Mouse (Mus musculus) forebrain, embryonic 11.5 days (tissue): ENCODE data around the gene Gm21969. TPM values are rescaled to one million over a fixed set of nuclear protein-coding genes. Genes with fewer than 3 reads are reported as not detected.

Experiments used
- ATAC-seq: fragments of 200-750 bp; cut with Nextera tagmentation; replicated peaks from 2 replicates; pipeline ENCODE4 v1.8.0; 2017; ENCODE audit warnings: moderate TSS enrichment; ENCODE audit not compliant: low FRiP score
- DNase-seq: peaks from one replicate; pipeline ENCODE4 v3.0.0-alpha.2; 2017; ENCODE audit warnings: low spot score
- H3K27ac ChIP-seq: fragments of 300-500 bp; sonication (generic); 2 replicates; pipeline ENCODE4 v1.5.1; 2014; ENCODE audit warnings: low read depth, low read length
- H3K27me3 ChIP-seq: fragments of 300-500 bp; sonication (generic); 2 replicates; pipeline ENCODE4 v1.6.1; 2014; ENCODE audit warnings: mild to moderate bottlenecking, low read length, mixed read lengths; ENCODE audit not compliant: control insufficient read depth, insufficient read depth
- H3K36me3 ChIP-seq: fragments of 300-500 bp; sonication (generic); 2 replicates; pipeline ENCODE4 v1.6.1; 2014; ENCODE audit warnings: mild to moderate bottlenecking, low read length, moderate library complexity, mixed read lengths; ENCODE audit not compliant: control insufficient read depth, insufficient read depth
- H3K4me1 ChIP-seq: fragments of 300-500 bp; sonication (generic); replicated peaks from 2 replicates; pipeline ENCODE4 v1.6.1; 2014; ENCODE audit warnings: low read length, mixed read lengths; ENCODE audit not compliant: control insufficient read depth, insufficient read depth
- H3K4me2 ChIP-seq: fragments of 300-500 bp; sonication (generic); 2 replicates; pipeline ENCODE4 v1.6.1; 2014; ENCODE audit warnings: low read depth, mild to moderate bottlenecking, low read length, moderate library complexity, mixed read lengths; ENCODE audit not compliant: severe bottlenecking
- H3K4me3 ChIP-seq: fragments of 300-500 bp; sonication (generic); 2 replicates; pipeline ENCODE4 v1.5.1; 2014; ENCODE audit warnings: low read depth, low read length
- H3K9ac ChIP-seq: fragments of 300-500 bp; sonication (generic); 2 replicates; pipeline ENCODE4 v1.6.1; 2014; ENCODE audit warnings: low read length
- H3K9me3 ChIP-seq: fragments of 300-500 bp; sonication (generic); 2 replicates; pipeline ENCODE4 v1.6.1; 2016; ENCODE audit warnings: low read length, mixed read lengths; ENCODE audit not compliant: control insufficient read depth
- WGBS: fragments of 180-500 bp; shearing (Covaris S2); extraction: QIAGEN DNeasy Blood & Tissue Kit; methylation state at CpG from one replicate; pipeline ENCODE4 v1.1.7; 2014; 5-methylcytosine and 5-hydroxymethylcytosine counted together
- polyA plus RNA-seq: library from polyadenylated mRNA; unstranded; fragments of >200 nt; fragmentation: Nextera tagmentation; extraction: Ambion mirVana; gene quantifications from 2 replicates; pipeline ENCODE4 v1.2.1, GENCODE M21; 2014

Gm21969 gene
- polyA plus RNA-seq, 1 experiment from 2014 or later = not detected

- H3K4me1 ChIP-seq = no peaks in the 10 kb centered on the region
- no peak overlapping the region for H3K4me3 ChIP-seq
- H3K27me3 ChIP-seq = no peaks in the 10 kb centered on the region
- H3K4me2 ChIP-seq = no peak overlapping the region
- ATAC-seq (no peak), DNase-seq (no peak)
- no peak overlapping the region for H3K27ac ChIP-seq
- H3K9me3 ChIP-seq = no peaks in the 10 kb centered on the region
- 90% methylated on average over 11 of the region's 11 CpGs for WGBS
- H3K36me3 ChIP-seq = no peaks in the 10 kb centered on the region
- H3K9ac ChIP-seq = no peak overlapping the region
These were observed 2.2 kb downstream of the Gm21969 start for GRCm38 (mm10) chr4:139605216-139605615.

- Histone ChIP-seq H3K36me3 (no peaks in the 10 kb centered on the region), H3K4me2 (no peak overlapping the region)
These were observed 3.7 kb downstream of the Gm21969 start for GRCm38 (mm10) chr4:139606732-139607131.

GRCm38 (mm10) chr4:139608975-139609374 lies 6.0 kb downstream of the Gm21969 start:
- WGBS = 73% methylated on average over 4 of the region's 4 CpGs
- H3K27me3 ChIP-seq = no peaks in the 10 kb centered on the region
- ATAC-seq (no peak), DNase-seq (no peak)
- H3K9me3 ChIP-seq = no peaks in the 10 kb centered on the region; the same call in 1 of the 2 replicates
- H3K4me3 ChIP-seq = no peak overlapping the region
- H3K4me2 ChIP-seq = no peak overlapping the region
- 0 out of 2 replicates have a peak, but pooled peaks cover 2% of the 10 kb centered on the region for H3K4me1 ChIP-seq
- no peak overlapping the region for H3K9ac ChIP-seq
- no peak overlapping the region for H3K27ac ChIP-seq
- H3K36me3 ChIP-seq = peaks cover 4% of the 10 kb centered on the region

More at GRCm38 (mm10) chr4:139606732-139607131, 3.7 kb downstream of the Gm21969 start:
- Histone ChIP-seq H3K9me3 (no peaks in the 10 kb centered on the region), H3K4me1 (0 out of 2 replicates have a peak, but pooled peaks cover 2% of the 10 kb centered on the region), H3K9ac (no peak overlapping the region), H3K27ac (no peak overlapping the region), H3K27me3 (no peaks in the 10 kb centered on the region), H3K4me3 (no peak overlapping the region)
- no peak for DNase-seq
- 89% methylated on average over 5 of the region's 5 CpGs for WGBS
- ATAC-seq = no peak

- no peak overlapping the region for H3K9ac ChIP-seq
- no peak overlapping the region for H3K27ac ChIP-seq
- H3K9me3 ChIP-seq = no peaks in the 10 kb centered on the region; the same call in 1 of the 2 replicates
- H3K4me2 ChIP-seq = no peak overlapping the region
- peaks cover 8% of the 10 kb centered on the region for H3K36me3 ChIP-seq
- no peaks in the 10 kb centered on the region for H3K27me3 ChIP-seq
- no peak overlapping the region for H3K4me3 ChIP-seq
- DNase-seq (no peak), ATAC-seq (no peak)
- 0 out of 2 replicates have a peak, but pooled peaks cover 2% of the 10 kb centered on the region for H3K4me1 ChIP-seq
- 51% methylated on average over 6 of the region's 6 CpGs for WGBS
These were observed 8.0 kb downstream of the Gm21969 start for GRCm38 (mm10) chr4:139610954-139611353.

- Histone ChIP-seq H3K9ac (no peak overlapping the region), H3K27me3 (no peaks in the 10 kb centered on the region), H3K36me3 (peaks cover 8% of the 10 kb centered on the region), H3K27ac (no peak overlapping the region), H3K4me2 (peak overlapping the region; percentile 36; the same call in 1 of the 2 replicates), H3K9me3 (no peaks in the 10 kb centered on the region; the same call in 1 of the 2 replicates), H3K4me1 (0 out of 2 replicates have a peak, but pooled peaks cover 2% of the 10 kb centered on the region), H3K4me3 (no peak overlapping the region)
- 4% methylated on average over 10 of the region's 10 CpGs for WGBS
- DNase-seq = peak; percentile 87
- no peak for ATAC-seq
These were observed 8.6 kb downstream of the Gm21969 start for GRCm38 (mm10) chr4:139611542-139611953.

- peaks cover 8% of the 10 kb centered on the region for H3K36me3 ChIP-seq
- no peak overlapping the region for H3K9ac ChIP-seq
- no peak overlapping the region for H3K4me3 ChIP-seq
- H3K4me2 ChIP-seq = no peak overlapping the region
- 0 out of 2 replicates have a peak, but pooled peaks cover 2% of the 10 kb centered on the region for H3K4me1 ChIP-seq
- WGBS = 90% methylated on average over 21 of the region's 21 CpGs
- no peaks in the 10 kb centered on the region for H3K27me3 ChIP-seq
- no peak for ATAC-seq
- no peak for DNase-seq
- no peak overlapping the region for H3K27ac ChIP-seq
- no peaks in the 10 kb centered on the region; the same call in 1 of the 2 replicates for H3K9me3 ChIP-seq
These were observed 11.7 kb downstream of the Gm21969 start for GRCm38 (mm10) chr4:139614524-139615260.

GRCm38 (mm10) chr4:139616276-139617000 lies 13.5 kb downstream of the Gm21969 start:
- Histone ChIP-seq H3K9me3 (no peaks in the 10 kb centered on the region; the same call in 1 of the 2 replicates), H3K4me2 (peak overlapping the region; percentile 60), H3K27me3 (no peaks in the 10 kb centered on the region), H3K27ac (0 out of 2 replicates have a peak overlapping the region, but pooled peaks have one; percentile 8), H3K36me3 (peaks cover 8% of the 10 kb centered on the region), H3K4me1 (0 out of 2 replicates have a peak, but pooled peaks cover under 1% of the 10 kb centered on the region), H3K9ac (peak overlapping the region; percentile 64), H3K4me3 (peak overlapping the region; percentile 43)
- ATAC-seq (peak; percentile 86), DNase-seq (peak; percentile 74)
- WGBS = 7% methylated on average over 24 of the region's 24 CpGs

GRCm38 (mm10) chr4:139617001-139617364 lies 14.0 kb downstream of the Gm21969 start:
- Histone ChIP-seq H3K9me3 (no peaks in the 10 kb centered on the region; the same call in 1 of the 2 replicates), H3K9ac (peak overlapping the region; percentile 64; the same call in 1 of the 2 replicates), H3K4me2 (peak overlapping the region; percentile 60), H3K4me1 (no peaks in the 10 kb centered on the region), H3K27me3 (no peaks in the 10 kb centered on the region), H3K27ac (no peak overlapping the region), H3K36me3 (peaks cover 8% of the 10 kb centered on the region), H3K4me3 (peak overlapping the region; percentile 43)
- DNase-seq (no peak), ATAC-seq (no peak)
- 52% methylated on average over 3 of the region's 3 CpGs for WGBS
